Mouse (Mus musculus): ENCODE measurements at regions not wholly inside any gene's neighbourhood (a gene's known extent, or its start where the extent isn't known, plus 50 kb on each side); places are given as distances from the start of the nearest gene placed in this dataset.
"Not testable (repeated sequence)": the region's sequence is repeated elsewhere in the genome, so short reads cannot be mapped to it uniquely, and the experiment has no call there.

GRCm38 (mm10) chr16:51169294-51169693, 578.3 kb upstream of the Ccdc54 start:
- no peak for DNase-seq

GRCm38 (mm10) chr16:51160768-51161167, 569.8 kb upstream of the Ccdc54 start:
- DNase-seq: no peak

GRCm38 (mm10) chr16:51138575-51138974, 547.6 kb upstream of the Ccdc54 start:
- DNase-seq: no peak

- DNase-seq: no peak
Observed at GRCm38 (mm10) chr16:51119835-51120234, 528.9 kb upstream of the Ccdc54 start.

- no peak for DNase-seq
Observed at GRCm38 (mm10) chr16:51118365-51118764, 527.4 kb upstream of the Ccdc54 start.

GRCm38 (mm10) chr16:51117836-51118235, 526.9 kb upstream of the Ccdc54 start:
- DNase-seq: no peak

GRCm38 (mm10) chr16:51109864-51110263, 518.9 kb upstream of the Ccdc54 start:
- no peak for DNase-seq

GRCm38 (mm10) chr16:51107421-51107820, 516.5 kb upstream of the Ccdc54 start:
- DNase-seq: no peak

- no peak for DNase-seq
Observed at GRCm38 (mm10) chr16:51086556-51086955, 495.6 kb upstream of the Ccdc54 start.

GRCm38 (mm10) chr16:51080146-51080545, 489.2 kb upstream of the Ccdc54 start:
- no peak for DNase-seq

GRCm38 (mm10) chr16:51048650-51049049, 457.7 kb upstream of the Ccdc54 start:
- DNase-seq: no peak

GRCm38 (mm10) chr16:51048169-51048568, 457.2 kb upstream of the Ccdc54 start:
- no peak for DNase-seq

- DNase-seq: no peak
Observed at GRCm38 (mm10) chr16:51041311-51041710, 450.4 kb upstream of the Ccdc54 start.

GRCm38 (mm10) chr16:51002876-51003275, 411.9 kb upstream of the Ccdc54 start:
- no peak for DNase-seq

GRCm38 (mm10) chr16:50964395-50964794, 373.4 kb upstream of the Ccdc54 start:
- DNase-seq: no peak

GRCm38 (mm10) chr16:50944091-50944490, 353.1 kb upstream of the Ccdc54 start:
- DNase-seq: no peak

- DNase-seq: not testable (repeated sequence)
Observed at GRCm38 (mm10) chr16:50943581-50943980, 352.6 kb upstream of the Ccdc54 start.

GRCm38 (mm10) chr16:50942291-50942690, 351.3 kb upstream of the Ccdc54 start:
- DNase-seq: no peak

- no peak for DNase-seq
Observed at GRCm38 (mm10) chr16:50939316-50939715, 348.4 kb upstream of the Ccdc54 start.

- DNase-seq: no peak
Observed at GRCm38 (mm10) chr16:50907732-50908131, 316.8 kb upstream of the Ccdc54 start.

GRCm38 (mm10) chr16:50899151-50899550, 308.2 kb upstream of the Ccdc54 start:
- no peak for DNase-seq

GRCm38 (mm10) chr16:50877926-50878325, 287.0 kb upstream of the Ccdc54 start:
- DNase-seq: no peak

GRCm38 (mm10) chr16:50871318-50871717, 280.4 kb upstream of the Ccdc54 start:
- no peak for DNase-seq

- DNase-seq: no peak
Observed at GRCm38 (mm10) chr16:50863565-50863964, 272.6 kb upstream of the Ccdc54 start.

- no peak for DNase-seq
Observed at GRCm38 (mm10) chr16:50859513-50859912, 268.6 kb upstream of the Ccdc54 start.

GRCm38 (mm10) chr16:50852081-50852480, 261.1 kb upstream of the Ccdc54 start:
- DNase-seq: no peak
